Mouse (Mus musculus) kidney, adult 2 months (tissue): ENCODE measurements at regions not wholly inside any gene's neighbourhood (a gene's known extent, or its start where the extent isn't known, plus 50 kb on each side); places are given as distances from the start of the nearest gene placed in this dataset.

Experiments used
- DNase-seq: peaks from one replicate; pipeline ENCODE4 v3.0.0; 2021
- H3K27ac ChIP-seq: fragments of 200-500 bp; 2 replicates; pipeline ENCODE4 v1.5.1; 2012; ENCODE audit warnings: low read depth, low read length, control low read depth, inconsistent platforms; ENCODE audit not compliant: insufficient read depth
- H3K27me3 ChIP-seq: fragments of 200-500 bp; replicated peaks from 2 replicates; pipeline ENCODE4 v1.6.1; 2012; ENCODE audit warnings: mild to moderate bottlenecking, moderate library complexity, low read length, inconsistent platforms; ENCODE audit not compliant: control insufficient read depth, insufficient read depth
- H3K36me3 ChIP-seq: fragments of 200-500 bp; 2 replicates; pipeline ENCODE4 v1.6.1; 2012; ENCODE audit warnings: mild to moderate bottlenecking, moderate library complexity, low read length, inconsistent platforms; ENCODE audit not compliant: control insufficient read depth, insufficient read depth
- H3K4me1 ChIP-seq: fragments of 200-500 bp; 2 replicates; pipeline ENCODE4 v1.6.1; 2011; ENCODE audit warnings: low read length; ENCODE audit not compliant: control insufficient read depth, insufficient read depth
- H3K4me3 ChIP-seq: fragments of 200-500 bp; 2 replicates; pipeline ENCODE4 v1.5.1; 2011; ENCODE audit warnings: mild to moderate bottlenecking, low read depth, low read length, control low read depth; ENCODE audit not compliant: insufficient read depth
- CTCF ChIP-seq: fragments of 200-500 bp; conservative IDR thresholded peaks from 2 replicates; pipeline ENCODE4 v1.5.1; 2011; ENCODE audit warnings: low read depth, mild to moderate bottlenecking, control low read depth, low read length, moderate library complexity, mixed read lengths; ENCODE audit not compliant: insufficient read depth, insufficient read length
- POLR2A ChIP-seq: fragments of 200-500 bp; IDR thresholded peaks from one replicate; pipeline ENCODE4 v1.6.1; 2011; ENCODE audit warnings: low read depth, low read length, control low read depth
- WGBS: fragments of 180-500 bp; shearing (Covaris S2); methylation state at CpG from one replicate; pipeline ENCODE4 v1.1.7; 2018; 5-methylcytosine and 5-hydroxymethylcytosine counted together

GRCm38 (mm10) chr11:92858170-92858569 is 239.7 kb upstream of the Car10 start:
- 61% methylated on average over 2 of the region's 2 CpGs for WGBS
- no peak overlapping the region for H3K27ac ChIP-seq

GRCm38 (mm10) chr11:92889693-92890454 is 208.0 kb upstream of the Car10 start:
- H3K4me1 ChIP-seq = no peaks in the 10 kb centered on the region
- H3K27me3 ChIP-seq = no peaks in the 10 kb centered on the region
- no peak for TF ChIP-seq POLR2A
- TF ChIP-seq CTCF = peak; percentile 57
- 41% methylated on average over 8 of the region's 8 CpGs for WGBS
- H3K27ac ChIP-seq = no peak overlapping the region
- DNase-seq = peak; percentile 64
- H3K4me3 ChIP-seq = no peak overlapping the region
- no peaks in the 10 kb centered on the region for H3K36me3 ChIP-seq

More at GRCm38 (mm10) chr11:92858170-92858569, 239.7 kb upstream of the Car10 start:
- no peak for DNase-seq
- Histone ChIP-seq H3K36me3 (no peaks in the 10 kb centered on the region), H3K4me1 (no peaks in the 10 kb centered on the region), H3K27me3 (no peaks in the 10 kb centered on the region), H3K4me3 (no peak overlapping the region)
- TF ChIP-seq POLR2A (no peak), CTCF (no peak)

- H3K4me3 ChIP-seq = no peak overlapping the region
- TF ChIP-seq CTCF = no peak
- TF ChIP-seq POLR2A = no peak
- H3K36me3 ChIP-seq = no peaks in the 10 kb centered on the region
- no peak for DNase-seq
- no peak overlapping the region for H3K27ac ChIP-seq
- no peaks in the 10 kb centered on the region for H3K4me1 ChIP-seq
- WGBS = 15% methylated on average over 7 of the region's 7 CpGs
- no peaks in the 10 kb centered on the region for H3K27me3 ChIP-seq
These were observed 198.5 kb upstream of the Car10 start for GRCm38 (mm10) chr11:92899296-92899695.
